Mouse (Mus musculus): ENCODE results near the gene Nefh. TPM values are rescaled to one million over a fixed set of nuclear protein-coding genes. Genes with fewer than 3 reads are reported as not detected.

Gene Nefh
- polyA plus RNA-seq, 1 experiment from 2014 or later = 0.44 TPM

Other genes starting within 250 kb of the Nefh start
- 696 and 709 TPM in 2 replicates for gene Uqcr10, start 243.7 kb downstream of the Nefh start, polyA plus RNA-seq (2016; fragmentation: Nextera tagmentation; extraction: Ambion mirVana)
- gene Zmat5, start 243.4 kb downstream of the Nefh start, polyA plus RNA-seq (2016; fragmentation: Nextera tagmentation; extraction: Ambion mirVana) = 84.0 and 104 TPM in 2 replicates
- 0.61 and 1.4 TPM in 2 replicates for gene Cabp7, start 201.3 kb downstream of the Nefh start, polyA plus RNA-seq (2016; fragmentation: Nextera tagmentation; extraction: Ambion mirVana)
- gene Nf2, start 98.5 kb downstream of the Nefh start, polyA plus RNA-seq (2016; fragmentation: Nextera tagmentation; extraction: Ambion mirVana) = 58.6 and 61.1 TPM in 2 replicates
- 77.9 and 89.0 TPM in 2 replicates for gene Nipsnap1, start 74.1 kb downstream of the Nefh start, polyA plus RNA-seq (2016; fragmentation: Nextera tagmentation; extraction: Ambion mirVana)
- 53.3 and 59.4 TPM in 2 replicates for gene Thoc5, start 52.7 kb downstream of the Nefh start, polyA plus RNA-seq (2016; fragmentation: Nextera tagmentation; extraction: Ambion mirVana)
- 62.6 and 70.3 TPM in 2 replicates for gene Ap1b1, start 38.8 kb upstream of the Nefh start, polyA plus RNA-seq (2016; fragmentation: Nextera tagmentation; extraction: Ambion mirVana)
- 0.44 and 0.84 TPM in 2 replicates for gene Rasl10a, start 110.1 kb upstream of the Nefh start, polyA plus RNA-seq (2016; fragmentation: Nextera tagmentation; extraction: Ambion mirVana)
- gene Gas2l1, start 117.3 kb upstream of the Nefh start, polyA plus RNA-seq (2016; fragmentation: Nextera tagmentation; extraction: Ambion mirVana) = 25.5 and 34.9 TPM in 2 replicates
- 29.1 and 29.3 TPM in 2 replicates for gene Rhbdd3, start 150.9 kb upstream of the Nefh start, polyA plus RNA-seq (2016; fragmentation: Nextera tagmentation; extraction: Ambion mirVana)
- gene Ewsr1, start 151.2 kb upstream of the Nefh start, polyA plus RNA-seq (2016; fragmentation: Nextera tagmentation; extraction: Ambion mirVana) = 877 and 924 TPM in 2 replicates
- gene Emid1, start 204.2 kb upstream of the Nefh start, polyA plus RNA-seq (2016; fragmentation: Nextera tagmentation; extraction: Ambion mirVana) = 31.9 and 40.0 TPM in 2 replicates